Mouse (Mus musculus) small intestine, adult 2 months (tissue): ENCODE results near the gene Adam33.

ENCODE experiments used
- CTCF ChIP-seq: fragments of 200-500 bp; IDR thresholded peaks from 2 replicates; pipeline ENCODE4 v1.5.1; 2012; ENCODE audit warnings: low read depth, mild to moderate bottlenecking, control low read depth, inconsistent platforms, low read length, moderate library complexity, mixed read lengths; ENCODE audit not compliant: insufficient replicate concordance, insufficient read length; ENCODE audit errors: extremely low read depth
- POLR2A ChIP-seq: fragments of 200-500 bp; IDR thresholded peaks from 2 replicates; pipeline ENCODE4 v1.6.1; 2012; ENCODE audit warnings: low read depth, mild to moderate bottlenecking, control low read depth, inconsistent platforms, low read length, moderate library complexity

- no peak for TF ChIP-seq CTCF
- TF ChIP-seq POLR2A = no peak
Observed at GRCm38 (mm10) chr2:131097087-131097486, 33.5 kb upstream of the Adam33 start.
